Mouse (Mus musculus) lung, embryonic 14.5 days (tissue): ENCODE data around the gene Rrp8. TPM values are rescaled to one million over a fixed set of nuclear protein-coding genes. Genes with fewer than 3 reads are reported as not detected.
A peak's percentile ranks its signal among the peaks of the same experiment; 100 is the strongest.

Experiments used
- ATAC-seq: fragments of 200-750 bp; cut with Nextera tagmentation; 2 replicates; pipeline ENCODE4 v1.8.0; 2017; ENCODE audit warnings: mild to moderate bottlenecking, moderate TSS enrichment, moderate library complexity; ENCODE audit not compliant: insufficient read depth
- DNase-seq: peaks from one replicate; pipeline ENCODE4 v3.0.0-alpha.2; 2015
- H3K27ac ChIP-seq: fragments of 300-500 bp; sonication (generic); 2 replicates; pipeline ENCODE4 v1.5.1; 2014; ENCODE audit warnings: low read depth, mild to moderate bottlenecking, moderate library complexity
- H3K27me3 ChIP-seq: fragments of 300-500 bp; sonication (generic); 2 replicates; pipeline ENCODE4 v1.6.1; 2014; ENCODE audit warnings: low read length, control low read depth; ENCODE audit not compliant: insufficient read depth
- H3K36me3 ChIP-seq: fragments of 300-500 bp; sonication (generic); 2 replicates; pipeline ENCODE4 v1.6.1; 2014; ENCODE audit warnings: control low read depth; ENCODE audit not compliant: insufficient read depth
- H3K4me1 ChIP-seq: fragments of 300-500 bp; sonication (generic); 2 replicates; pipeline ENCODE4 v1.6.1; 2014; ENCODE audit warnings: antibody characterized with exemption, control low read depth; ENCODE audit not compliant: insufficient read depth
- H3K4me2 ChIP-seq: fragments of 300-500 bp; sonication (generic); 2 replicates; pipeline ENCODE4 v1.6.1; 2014; ENCODE audit warnings: mild to moderate bottlenecking
- H3K4me3 ChIP-seq: fragments of 300-500 bp; sonication (generic); 2 replicates; pipeline ENCODE4 v1.5.1; 2014; ENCODE audit warnings: low read depth, low read length
- H3K9ac ChIP-seq: fragments of 300-500 bp; sonication (generic); 2 replicates; pipeline ENCODE4 v1.6.1; 2014
- H3K9me3 ChIP-seq: fragments of 300-500 bp; sonication (generic); 2 replicates; pipeline ENCODE4 v1.6.1; 2016; ENCODE audit warnings: low read depth, low read length, control low read depth
- CTCF ChIP-seq: IDR thresholded peaks from 2 replicates; pipeline ENCODE4 v1.5.1; 2016; ENCODE audit warnings: antibody characterized with exemption, low read depth
- WGBS: fragments of 180-500 bp; shearing (Covaris S2); extraction: QIAGEN DNeasy Blood & Tissue Kit; methylation state at CpG from one replicate; pipeline ENCODE4 v1.1.7; 2014; 5-methylcytosine and 5-hydroxymethylcytosine counted together
- polyA plus RNA-seq: library from polyadenylated mRNA; unstranded; fragments of >200 nt; fragmentation: Nextera tagmentation; extraction: Ambion mirVana; gene quantifications from 2 replicates; pipeline ENCODE4 v1.2.1, GENCODE M21; 2014

Rrp8 gene
- polyA plus RNA-seq, 1 experiment from 2014 or later = 45.2 TPM

- Histone ChIP-seq H3K36me3 (peaks cover 60% of the 10 kb centered on the region), H3K27me3 (no peaks in the 10 kb centered on the region), H3K27ac (no peak overlapping the region), H3K9ac (no peak overlapping the region; the same call in 1 of the 2 replicates), H3K4me1 (no peaks in the 10 kb centered on the region), H3K4me3 (no peak overlapping the region), H3K4me2 (no peak overlapping the region), H3K9me3 (no peaks in the 10 kb centered on the region)
- DNase-seq = no peak
- ATAC-seq = no peak
- 94% methylated on average over 11 of the region's 11 CpGs for WGBS
- no peak for TF ChIP-seq CTCF
These were observed 3.3 kb downstream of the Rrp8 start for GRCm38 (mm10) chr7:105733836-105734235.

- 84% methylated on average over 6 of the region's 6 CpGs for WGBS
- DNase-seq (no peak), ATAC-seq (no peak)
- Histone ChIP-seq H3K9me3 (no peaks in the 10 kb centered on the region), H3K27ac (no peak overlapping the region), H3K4me3 (no peak overlapping the region), H3K4me2 (no peak overlapping the region), H3K36me3 (peaks cover 51% of the 10 kb centered on the region), H3K27me3 (no peaks in the 10 kb centered on the region), H3K4me1 (no peaks in the 10 kb centered on the region), H3K9ac (no peak overlapping the region)
- no peak for TF ChIP-seq CTCF
These were observed 8.3 kb downstream of the Rrp8 start for GRCm38 (mm10) chr7:105728701-105729428.

- Histone ChIP-seq H3K9ac (no peak overlapping the region), H3K27me3 (no peaks in the 10 kb centered on the region), H3K4me1 (no peaks in the 10 kb centered on the region), H3K4me2 (no peak overlapping the region), H3K27ac (no peak overlapping the region), H3K9me3 (no peaks in the 10 kb centered on the region), H3K36me3 (peaks cover 32% of the 10 kb centered on the region), H3K4me3 (no peak overlapping the region)
- DNase-seq (no peak), ATAC-seq (no peak)
- 88% methylated on average over 4 of the region's 4 CpGs for WGBS
- no peak for TF ChIP-seq CTCF
These were observed 10.2 kb downstream of the Rrp8 start for GRCm38 (mm10) chr7:105726980-105727325.

GRCm38 (mm10) chr7:105726144-105726979 lies 10.8 kb downstream of the Rrp8 start:
- H3K36me3 ChIP-seq = peaks cover 26% of the 10 kb centered on the region
- no peaks in the 10 kb centered on the region for H3K9me3 ChIP-seq
- H3K27me3 ChIP-seq = no peaks in the 10 kb centered on the region
- peak; percentile 83 for TF ChIP-seq CTCF
- 83% methylated on average over 4 of the region's 4 CpGs for WGBS
- no peak overlapping the region for H3K4me3 ChIP-seq
- peak; percentile 87 for DNase-seq
- H3K27ac ChIP-seq = no peak overlapping the region
- H3K9ac ChIP-seq = no peak overlapping the region
- no peak overlapping the region for H3K4me2 ChIP-seq
- ATAC-seq = peak; percentile 79
- H3K4me1 ChIP-seq = no peaks in the 10 kb centered on the region

DNA sequence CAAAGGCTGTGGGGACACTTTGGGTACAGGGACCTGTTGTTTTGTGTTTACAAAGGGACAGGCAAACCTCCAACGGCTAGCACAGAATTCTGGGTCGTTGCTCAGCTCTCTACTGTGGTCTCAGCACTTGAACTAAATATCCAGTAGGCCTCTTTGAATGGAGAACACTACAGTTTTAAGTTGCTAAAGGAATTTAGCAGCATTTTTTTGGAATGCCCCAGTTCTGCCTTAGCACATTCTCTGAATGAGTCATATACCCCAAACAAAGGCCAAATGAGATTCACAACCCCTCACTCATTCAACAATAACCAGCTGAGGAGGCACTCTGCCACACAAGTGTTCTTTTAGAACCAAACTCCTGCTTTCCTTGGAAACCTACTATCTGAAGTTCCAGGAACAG lies 15.3 kb downstream of the Rrp8 start:
- no peak for TF ChIP-seq CTCF
- no peaks in the 10 kb centered on the region for H3K4me1 ChIP-seq
- no peak overlapping the region for H3K9ac ChIP-seq
- no peaks in the 10 kb centered on the region for H3K9me3 ChIP-seq
- no peaks in the 10 kb centered on the region for H3K27me3 ChIP-seq
- no peak overlapping the region for H3K27ac ChIP-seq
- DNase-seq (no peak), ATAC-seq (no peak)
- H3K36me3 ChIP-seq = no peaks in the 10 kb centered on the region
- H3K4me3 ChIP-seq = no peak overlapping the region
- 63% methylated on average over 2 of the region's 2 CpGs for WGBS
- no peak overlapping the region for H3K4me2 ChIP-seq

- H3K9me3 ChIP-seq = no peaks in the 10 kb centered on the region
- no peak overlapping the region for H3K9ac ChIP-seq
- H3K4me2 ChIP-seq = no peak overlapping the region
- H3K36me3 ChIP-seq = no peaks in the 10 kb centered on the region
- 0 out of 2 replicates have a peak, but pooled peaks have one; percentile 13 for TF ChIP-seq CTCF
- no peaks in the 10 kb centered on the region for H3K27me3 ChIP-seq
- H3K4me1 ChIP-seq = no peaks in the 10 kb centered on the region
- 40% methylated on average over 3 of the region's 3 CpGs for WGBS
- no peak for DNase-seq
- no peak overlapping the region for H3K27ac ChIP-seq
- ATAC-seq = no peak
- no peak overlapping the region for H3K4me3 ChIP-seq
These were observed 21.8 kb downstream of the Rrp8 start for GRCm38 (mm10) chr7:105715366-105715765.

GRCm38 (mm10) chr7:105708733-105709132 lies 28.5 kb downstream of the Rrp8 start:
- no peak for ATAC-seq
- no peak for TF ChIP-seq CTCF
- WGBS = 88% methylated on average over 5 of the region's 5 CpGs

More at GRCm38 (mm10) chr7:105708733-105709132, 28.5 kb downstream of the Rrp8 start:
- Histone ChIP-seq H3K4me3 (no peak overlapping the region), H3K4me1 (no peaks in the 10 kb centered on the region), H3K4me2 (no peak overlapping the region), H3K9ac (no peak overlapping the region), H3K27me3 (no peaks in the 10 kb centered on the region), H3K27ac (no peak overlapping the region), H3K36me3 (no peaks in the 10 kb centered on the region), H3K9me3 (no peaks in the 10 kb centered on the region)
- DNase-seq = no peak
